Mouse (Mus musculus) heart, embryonic 11.5 days (tissue): Measurements from ENCODE around the gene Spata5. TPM values are rescaled to one million over a fixed set of nuclear protein-coding genes. Genes with fewer than 3 reads are reported as not detected.

Experiments used
- ATAC-seq: fragments of 200-750 bp; cut with Nextera tagmentation; replicated peaks from 2 replicates; pipeline ENCODE4 v1.8.0; 2017; ENCODE audit warnings: moderate library complexity; ENCODE audit not compliant: insufficient number of reproducible peaks, low FRiP score, low TSS enrichment
- H3K27ac ChIP-seq: fragments of 300-500 bp; sonication (generic); 2 replicates; pipeline ENCODE4 v1.5.1; 2014; ENCODE audit warnings: mild to moderate bottlenecking, low read depth, low read length
- H3K27me3 ChIP-seq: fragments of 300-500 bp; sonication (generic); 2 replicates; pipeline ENCODE4 v1.6.1; 2014; ENCODE audit warnings: mild to moderate bottlenecking, low read length, mixed read lengths; ENCODE audit not compliant: control insufficient read depth, insufficient read depth
- H3K36me3 ChIP-seq: fragments of 300-500 bp; sonication (generic); 2 replicates; pipeline ENCODE4 v1.6.1; 2014; ENCODE audit warnings: mild to moderate bottlenecking, low read length, moderate library complexity, mixed read lengths; ENCODE audit not compliant: control insufficient read depth, insufficient read depth
- H3K4me1 ChIP-seq: fragments of 300-500 bp; sonication (generic); 2 replicates; pipeline ENCODE4 v1.6.1; 2014; ENCODE audit warnings: low read length; ENCODE audit not compliant: control insufficient read depth, insufficient read depth
- H3K4me2 ChIP-seq: fragments of 300-500 bp; sonication (generic); 2 replicates; pipeline ENCODE4 v1.6.1; 2014; ENCODE audit warnings: mild to moderate bottlenecking, moderate library complexity
- H3K4me3 ChIP-seq: fragments of 300-500 bp; sonication (generic); 2 replicates; pipeline ENCODE4 v1.5.1; 2014; ENCODE audit warnings: low read depth, low read length
- H3K9ac ChIP-seq: fragments of 300-500 bp; sonication (generic); 2 replicates; pipeline ENCODE4 v1.6.1; 2014; ENCODE audit warnings: mild to moderate bottlenecking, low read depth, low read length, moderate library complexity
- H3K9me3 ChIP-seq: fragments of 300-500 bp; sonication (generic); replicated peaks from 2 replicates; pipeline ENCODE4 v1.6.1; 2016; ENCODE audit warnings: low read length; ENCODE audit not compliant: control insufficient read depth
- WGBS: fragments of 180-500 bp; shearing (Covaris S2); extraction: QIAGEN DNeasy Blood & Tissue Kit; methylation state at CpG from one replicate; pipeline ENCODE4 v1.1.7; 2014; ENCODE audit not compliant: insufficient replicate concordance; 5-methylcytosine and 5-hydroxymethylcytosine counted together
- polyA plus RNA-seq: library from polyadenylated mRNA; unstranded; fragments of >200 nt; fragmentation: Nextera tagmentation; extraction: Ambion mirVana; gene quantifications from 2 replicates; pipeline ENCODE4 v1.2.1, GENCODE M21; 2014

The Spata5 gene
- polyA plus RNA-seq, 1 experiment from 2014 or later: 27.8 TPM

DNA sequence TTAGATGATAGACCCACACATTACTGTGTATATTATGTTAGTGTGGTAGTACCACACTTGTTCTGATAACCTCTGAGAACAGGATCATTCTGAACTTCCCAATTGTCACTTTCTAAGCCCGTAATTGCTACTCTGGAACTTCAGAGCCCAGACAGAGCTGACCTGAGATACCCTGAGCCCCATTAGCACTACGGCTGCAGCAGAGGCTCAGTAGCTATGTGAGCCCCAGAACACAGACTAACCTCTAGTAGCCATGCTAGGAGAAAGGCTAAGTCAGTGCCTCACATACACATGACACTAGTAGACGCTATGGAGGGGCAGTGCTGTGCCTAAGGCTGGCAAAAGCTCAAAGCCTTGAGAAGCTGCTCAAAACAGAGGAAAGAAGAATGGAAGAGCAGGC lies 141.8 kb downstream of the Spata5 start:
- ATAC-seq: no peak
- 74% methylated on average over 3 of the region's 3 CpGs for WGBS
- no peaks in the 10 kb centered on the region for H3K36me3 ChIP-seq

DNA sequence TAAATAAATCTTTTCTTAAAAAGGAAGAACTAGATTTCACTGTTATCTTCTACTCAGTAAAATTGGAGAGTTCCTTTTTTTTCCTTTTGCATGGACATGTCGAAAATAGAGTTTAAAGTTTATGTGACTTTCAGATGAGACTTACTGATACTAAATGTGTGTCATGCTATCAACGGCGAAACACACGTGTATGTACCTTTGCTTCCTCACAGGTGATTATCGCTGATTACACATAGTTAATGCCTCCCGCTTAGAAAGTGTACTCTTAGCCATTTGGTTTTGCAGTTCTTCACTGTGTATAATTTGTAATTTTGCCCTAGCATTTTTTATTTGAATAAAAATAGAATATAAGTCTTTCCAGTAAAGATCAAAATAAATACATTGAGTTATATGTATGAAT lies 146.4 kb downstream of the Spata5 start:
- no peak for ATAC-seq
- no peak overlapping the region for H3K4me2 ChIP-seq
- no peaks in the 10 kb centered on the region for H3K27me3 ChIP-seq
- no peaks in the 10 kb centered on the region; the same call in 1 of the 2 replicates for H3K4me1 ChIP-seq
- WGBS: 86% methylated on average over 6 of the region's 6 CpGs
- H3K27ac ChIP-seq: no peak overlapping the region
- H3K9ac ChIP-seq: no peak overlapping the region
- no peak overlapping the region for H3K4me3 ChIP-seq
- H3K36me3 ChIP-seq: no peaks in the 10 kb centered on the region
- no peaks in the 10 kb centered on the region for H3K9me3 ChIP-seq

More for the DNA sequence above, 141.8 kb downstream of the Spata5 start:
- Histone ChIP-seq H3K27me3 (no peaks in the 10 kb centered on the region), H3K9ac (no peak overlapping the region), H3K27ac (no peak overlapping the region), H3K4me3 (no peak overlapping the region), H3K9me3 (no peaks in the 10 kb centered on the region), H3K4me1 (peaks cover 8% of the 10 kb centered on the region; the same call in 1 of the 2 replicates), H3K4me2 (no peak overlapping the region)

DNA sequence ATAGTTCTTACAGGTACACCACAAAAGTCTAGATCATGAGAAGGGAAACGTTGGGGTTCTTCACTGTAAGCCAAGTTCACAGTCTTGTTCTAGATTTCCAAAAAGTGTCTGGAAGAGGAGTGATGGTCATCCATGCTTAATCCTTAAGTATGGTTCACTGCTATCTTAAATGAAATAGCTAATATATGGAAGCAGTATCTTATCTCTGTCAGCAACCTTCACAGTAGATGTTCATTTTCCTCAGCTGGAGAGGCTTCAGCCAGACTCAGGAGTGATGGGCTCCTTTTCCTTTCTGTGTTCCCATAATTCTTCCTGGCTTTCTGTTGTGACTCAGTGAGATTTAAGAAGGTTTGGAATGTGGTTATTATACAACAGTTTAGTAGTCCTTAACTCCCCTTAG lies 147.8 kb downstream of the Spata5 start:
- Histone ChIP-seq H3K4me2 (no peak overlapping the region), H3K27me3 (no peaks in the 10 kb centered on the region), H3K36me3 (no peaks in the 10 kb centered on the region), H3K9me3 (no peaks in the 10 kb centered on the region), H3K4me3 (no peak overlapping the region), H3K4me1 (no peaks in the 10 kb centered on the region; the same call in 1 of the 2 replicates), H3K27ac (no peak overlapping the region), H3K9ac (no peak overlapping the region)
- WGBS: 87% methylated on average over 1 of the region's 1 CpGs
- no peak for ATAC-seq

DNA sequence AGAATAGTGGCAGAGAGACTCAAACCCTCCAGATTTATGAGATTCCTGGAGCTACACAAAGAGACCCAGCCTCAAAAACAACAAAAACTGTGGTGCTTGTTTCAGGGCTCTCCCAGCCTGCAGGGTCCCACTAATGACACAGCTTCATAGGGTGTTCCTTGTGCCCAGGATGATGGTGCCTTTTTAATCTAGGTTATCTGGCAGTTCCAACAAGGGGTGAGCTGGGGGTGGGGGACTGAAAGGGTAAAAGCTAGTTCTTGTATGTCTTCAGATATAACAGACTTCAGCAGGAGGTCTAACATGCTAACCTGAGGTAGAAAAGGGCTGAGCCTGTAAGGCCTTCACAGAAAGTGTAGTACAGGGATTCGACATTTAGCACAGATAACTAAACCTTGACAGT lies 149.1 kb downstream of the Spata5 start:
- Histone ChIP-seq H3K36me3 (no peaks in the 10 kb centered on the region), H3K9me3 (no peaks in the 10 kb centered on the region), H3K4me1 (no peaks in the 10 kb centered on the region; the same call in 1 of the 2 replicates), H3K9ac (no peak overlapping the region), H3K27ac (no peak overlapping the region), H3K4me2 (no peak overlapping the region), H3K27me3 (no peaks in the 10 kb centered on the region), H3K4me3 (no peak overlapping the region)
- 71% methylated on average over 1 of the region's 1 CpGs for WGBS
- no peak for ATAC-seq

DNA sequence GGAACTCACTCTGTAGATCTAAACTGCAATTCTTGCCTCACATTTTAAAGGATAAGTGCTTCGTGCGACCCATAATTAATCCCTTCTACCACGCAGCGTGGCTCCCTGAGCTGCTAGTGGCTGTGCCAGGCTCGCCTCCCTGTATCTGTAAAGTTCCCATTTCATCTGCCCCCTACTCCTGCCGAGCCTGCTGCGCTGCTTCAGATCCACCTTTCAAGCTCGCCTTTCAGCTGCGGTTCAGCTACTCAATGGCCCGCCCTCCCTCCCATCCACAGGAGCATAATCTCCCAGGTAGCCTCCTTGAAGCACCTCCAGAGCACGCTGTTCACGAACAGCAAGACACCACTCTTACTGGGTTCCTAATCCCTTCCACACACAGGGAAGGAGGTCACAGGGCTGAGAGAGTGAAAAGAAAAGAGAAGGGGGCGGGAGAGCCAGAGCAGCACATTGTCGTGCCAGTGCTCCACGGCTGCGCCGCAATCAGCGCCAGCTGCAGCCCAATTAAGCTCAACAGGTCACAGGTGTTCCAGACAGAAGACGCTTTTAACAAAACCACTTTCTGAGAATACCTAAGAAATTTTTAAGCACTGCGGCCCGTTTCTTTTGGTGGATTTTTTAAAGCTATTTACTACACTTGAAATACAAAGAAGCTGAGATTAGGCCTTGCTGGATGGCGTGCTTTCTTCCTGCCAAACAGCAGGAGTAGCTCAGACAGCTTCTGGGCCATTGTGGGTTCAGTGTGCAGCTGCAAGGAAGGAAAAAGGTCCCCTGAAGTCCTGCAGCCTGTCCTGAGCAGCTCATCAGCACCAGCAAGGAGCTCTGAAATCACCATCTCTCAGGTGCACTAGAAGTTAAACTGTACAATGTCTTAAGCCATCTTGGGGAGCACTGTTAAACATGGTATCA lies 150.2 kb downstream of the Spata5 start:
- H3K27ac ChIP-seq: no peak overlapping the region
- H3K4me2 ChIP-seq: no peak overlapping the region
- no peaks in the 10 kb centered on the region for H3K27me3 ChIP-seq
- WGBS: 60% methylated on average over 22 of the region's 22 CpGs
- H3K9me3 ChIP-seq: no peaks in the 10 kb centered on the region
- ATAC-seq: no peak
- no peak overlapping the region for H3K9ac ChIP-seq
- no peak overlapping the region for H3K4me3 ChIP-seq
- no peaks in the 10 kb centered on the region; the same call in 1 of the 2 replicates for H3K4me1 ChIP-seq
- no peaks in the 10 kb centered on the region for H3K36me3 ChIP-seq

DNA sequence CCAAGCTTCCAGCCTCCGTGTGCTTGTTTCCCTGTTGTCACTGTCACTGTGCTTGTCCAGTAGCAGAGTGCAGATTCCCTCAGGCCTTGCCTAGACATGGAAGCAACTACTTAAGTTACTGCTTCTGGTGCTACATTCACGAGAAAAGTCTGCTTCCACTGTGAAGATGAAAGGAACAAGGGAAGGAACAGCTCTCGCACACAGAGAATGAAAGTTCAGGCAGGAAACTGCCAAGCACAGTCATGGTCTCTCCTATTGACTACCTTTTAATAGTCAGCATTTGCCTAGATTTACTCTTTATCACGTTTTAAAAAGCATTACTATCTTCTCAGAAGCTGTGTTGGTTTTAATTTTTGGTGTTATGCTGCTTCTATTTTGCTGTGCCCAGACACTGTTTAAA lies 151.9 kb downstream of the Spata5 start:
- WGBS: 51% methylated on average over 4 of the region's 4 CpGs
- Histone ChIP-seq H3K4me2 (no peak overlapping the region), H3K9me3 (no peaks in the 10 kb centered on the region), H3K27me3 (no peaks in the 10 kb centered on the region), H3K4me1 (no peaks in the 10 kb centered on the region; the same call in 1 of the 2 replicates), H3K36me3 (no peaks in the 10 kb centered on the region), H3K27ac (no peak overlapping the region), H3K9ac (no peak overlapping the region), H3K4me3 (no peak overlapping the region)
- ATAC-seq: no peak

DNA sequence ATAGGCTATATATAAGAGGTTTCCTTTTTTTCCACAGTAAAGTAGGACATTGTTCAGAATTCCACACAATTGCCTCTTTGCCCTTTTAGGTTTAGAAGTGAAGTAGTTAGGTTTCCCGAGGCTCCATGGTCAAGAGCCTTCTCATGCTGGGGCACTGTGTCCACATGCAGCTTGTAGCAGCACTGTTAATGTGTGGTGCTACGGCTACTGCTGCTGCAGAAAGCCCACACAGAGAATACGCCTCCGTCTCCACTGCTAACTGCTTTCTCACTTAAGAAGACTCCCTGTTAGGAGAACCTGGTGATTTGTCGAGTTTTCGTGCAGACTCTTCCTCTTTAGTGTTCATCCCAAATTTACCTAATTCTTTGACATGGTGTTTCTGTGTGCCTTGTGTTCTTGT lies 152.4 kb downstream of the Spata5 start:
- H3K36me3 ChIP-seq: no peaks in the 10 kb centered on the region
- ATAC-seq: no peak
- H3K4me3 ChIP-seq: no peak overlapping the region
- no peak overlapping the region for H3K4me2 ChIP-seq
- 86% methylated on average over 6 of the region's 6 CpGs for WGBS
- H3K9ac ChIP-seq: no peak overlapping the region
- no peaks in the 10 kb centered on the region; the same call in 1 of the 2 replicates for H3K4me1 ChIP-seq
- no peaks in the 10 kb centered on the region for H3K27me3 ChIP-seq
- no peak overlapping the region for H3K27ac ChIP-seq
- H3K9me3 ChIP-seq: no peaks in the 10 kb centered on the region

DNA sequence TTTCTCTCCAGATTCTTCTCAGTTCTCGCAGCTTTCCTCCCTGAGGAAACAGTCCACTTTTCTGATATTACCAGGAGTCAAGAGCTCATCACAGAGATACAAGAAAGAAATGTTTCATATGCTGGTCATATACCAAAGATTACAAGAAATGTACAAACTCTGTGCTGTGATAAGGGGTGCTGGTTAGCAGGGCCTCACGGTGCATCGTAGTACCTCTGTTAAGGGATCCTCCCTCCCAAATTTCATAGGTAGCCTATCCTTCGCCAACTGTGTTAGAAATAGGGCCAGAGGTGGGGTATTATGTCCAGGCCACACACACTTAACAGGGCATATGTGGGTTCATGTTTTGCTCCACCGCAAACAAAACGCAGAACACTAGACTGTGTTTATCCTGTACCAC lies 157.1 kb downstream of the Spata5 start:
- WGBS: 91% methylated on average over 6 of the region's 6 CpGs
- Histone ChIP-seq H3K4me3 (no peak overlapping the region), H3K27me3 (no peaks in the 10 kb centered on the region), H3K4me2 (no peak overlapping the region), H3K9me3 (no peaks in the 10 kb centered on the region), H3K4me1 (no peaks in the 10 kb centered on the region), H3K9ac (no peak overlapping the region), H3K36me3 (no peaks in the 10 kb centered on the region), H3K27ac (no peak overlapping the region)
- ATAC-seq: no peak

DNA sequence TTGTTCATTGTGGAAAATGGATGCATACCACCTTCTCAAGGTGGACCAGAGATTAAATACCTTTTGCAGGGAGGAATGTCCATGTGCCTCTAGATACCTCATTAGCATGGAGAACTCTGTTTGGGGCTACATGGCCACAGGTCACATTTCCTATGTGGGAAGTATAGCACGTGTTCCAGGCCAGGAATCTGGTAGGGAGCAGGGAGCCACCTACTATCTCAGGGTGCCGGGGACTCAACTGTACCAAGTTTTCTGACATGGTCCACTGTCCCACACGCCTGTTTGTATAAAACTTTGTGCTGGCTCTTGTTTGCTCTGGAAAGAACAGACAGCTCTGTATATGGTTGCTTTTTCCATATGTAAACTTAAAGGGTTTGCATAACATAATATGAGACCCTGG lies 158.0 kb downstream of the Spata5 start:
- Histone ChIP-seq H3K9ac (no peak overlapping the region), H3K27me3 (no peaks in the 10 kb centered on the region), H3K27ac (no peak overlapping the region), H3K4me3 (no peak overlapping the region), H3K36me3 (no peaks in the 10 kb centered on the region), H3K9me3 (no peaks in the 10 kb centered on the region), H3K4me2 (no peak overlapping the region), H3K4me1 (no peaks in the 10 kb centered on the region)
- ATAC-seq: no peak
- 88% methylated on average over 3 of the region's 3 CpGs for WGBS
